Mouse (Mus musculus) myocyte (in vitro differentiated cells): Measurements from ENCODE around the gene Snx3. TPM values are rescaled to one million over a fixed set of nuclear protein-coding genes. Genes with fewer than 3 reads are reported as not detected.

Experiments used
- H3K27me3 ChIP-seq: one replicate; pipeline ENCODE4 v1.6.1; 2011; ENCODE audit not compliant: control insufficient read depth, insufficient read depth, insufficient read length
- H3K36me3 ChIP-seq: one replicate; pipeline ENCODE4 v1.6.1; 2011; ENCODE audit not compliant: control insufficient read depth, insufficient read depth
- H3K4me2 ChIP-seq: one replicate; pipeline ENCODE4 v1.6.1; 2011; ENCODE audit warnings: low read depth, control low read depth
- H3K4me3 ChIP-seq: one replicate; pipeline ENCODE4 v1.5.1; 2011; ENCODE audit warnings: mild to moderate bottlenecking, control low read depth, moderate library complexity
- H3K79me2 ChIP-seq: one replicate; pipeline ENCODE4 v1.6.1; 2011; ENCODE audit not compliant: control insufficient read depth, insufficient read depth
- H3ac ChIP-seq: one replicate; pipeline ENCODE4 v1.6.1; 2011; ENCODE audit not compliant: control insufficient read depth, insufficient read length
- CEBPB ChIP-seq: IDR thresholded peaks from 2 replicates; pipeline ENCODE4 v1.6.1; 2011; ENCODE audit warnings: mild to moderate bottlenecking, moderate library complexity; ENCODE audit not compliant: poor library complexity, insufficient read depth, severe bottlenecking
- E2F4 ChIP-seq: IDR thresholded peaks from one replicate; pipeline ENCODE4 v1.6.1; 2011; ENCODE audit warnings: mild to moderate bottlenecking, control low read depth, moderate library complexity; ENCODE audit not compliant: insufficient read depth
- MAX ChIP-seq: IDR thresholded peaks from one replicate; pipeline ENCODE4 v1.6.1; 2011; ENCODE audit warnings: low read depth, mild to moderate bottlenecking, control low read depth
- MYOD1 ChIP-seq, 3 experiments: IDR thresholded peaks; one replicate each; pipeline ENCODE4 v1.6.1; 2011; ENCODE audit warnings: control low read depth in 2 of 3, low read depth in 2 of 3, mild to moderate bottlenecking in 2 of 3, moderate library complexity in 1 of 3; ENCODE audit not compliant: insufficient read length in 2 of 3, control insufficient read depth in 1 of 3
- MYOG ChIP-seq, 3 experiments: IDR thresholded peaks; one replicate each; pipeline ENCODE4 v1.6.1; 2011; ENCODE audit warnings: control low read depth in 2 of 3, low read depth in 2 of 3, mild to moderate bottlenecking in 2 of 3; ENCODE audit not compliant: insufficient read length in 2 of 3, control insufficient read depth in 1 of 3, insufficient read depth in 1 of 3
- POLR2A ChIP-seq: IDR thresholded peaks from one replicate; pipeline ENCODE4 v1.6.1; 2011; ENCODE audit warnings: low read depth, mild to moderate bottlenecking, control low read depth, moderate library complexity; ENCODE audit not compliant: insufficient read length
- POLR2AphosphoS2 ChIP-seq: IDR thresholded peaks from one replicate; pipeline ENCODE4 v1.6.1; 2011; ENCODE audit warnings: low read depth, control low read depth; ENCODE audit not compliant: insufficient read length
- REST ChIP-seq: IDR thresholded peaks from one replicate; pipeline ENCODE4 v1.6.1; 2011; ENCODE audit warnings: mild to moderate bottlenecking, control low read depth, moderate library complexity; ENCODE audit not compliant: insufficient read depth, insufficient read length
- SRF ChIP-seq: IDR thresholded peaks from one replicate; pipeline ENCODE4 v1.6.1; 2011; ENCODE audit warnings: low read depth; ENCODE audit not compliant: control insufficient read depth, insufficient read length
- TCF12 ChIP-seq: IDR thresholded peaks from one replicate; pipeline ENCODE4 v1.6.1; 2011; ENCODE audit warnings: mild to moderate bottlenecking, control low read depth; ENCODE audit not compliant: poor library complexity, insufficient read depth, severe bottlenecking
- TCF3 ChIP-seq: IDR thresholded peaks from one replicate; pipeline ENCODE4 v1.6.1; 2011; ENCODE audit warnings: low read depth, control low read depth; ENCODE audit not compliant: insufficient read length
- USF1 ChIP-seq: IDR thresholded peaks from one replicate; pipeline ENCODE4 v1.6.1; 2011; ENCODE audit warnings: low read depth, mild to moderate bottlenecking, control low read depth, moderate library complexity
- polyA plus RNA-seq: library from polyadenylated mRNA; unstranded; fragments of >200 nt; fragmentation: generic; extraction: Trizol; gene quantifications from one replicate; pipeline ENCODE4 v1.2.1, GENCODE M21; 2012; ENCODE audit warnings: missing spikeins

Snx3 gene
- polyA plus RNA-seq, 1 experiment: 251 TPM

DNA sequence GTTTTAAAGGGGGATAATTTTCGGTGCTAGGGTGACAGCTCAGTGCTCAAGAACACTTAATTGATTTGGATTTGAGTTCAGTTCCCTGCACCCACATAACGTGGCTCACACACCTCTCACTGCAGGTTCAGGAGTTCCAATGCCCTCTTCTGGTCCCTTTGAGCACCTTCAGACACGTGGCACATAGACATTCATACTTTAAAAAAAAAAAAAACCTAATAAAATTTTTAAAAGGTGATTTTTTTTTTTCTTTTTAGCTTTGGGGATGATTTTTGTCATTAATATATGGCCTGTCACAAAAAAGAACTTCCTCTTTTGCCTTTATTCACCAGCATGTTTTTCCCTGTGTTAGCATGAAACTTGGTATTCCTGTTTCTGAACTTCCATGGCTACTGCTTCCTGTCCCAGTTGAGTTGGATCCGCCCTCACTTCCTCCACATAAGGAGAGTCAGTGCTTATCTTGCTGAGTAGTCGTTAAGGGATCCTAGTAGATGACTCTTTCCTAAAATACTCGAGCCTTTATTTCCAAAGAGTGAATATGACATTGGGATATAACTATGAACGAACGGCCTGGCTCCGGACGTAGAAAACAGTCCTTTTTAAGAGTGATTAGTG is 2.4 kb downstream of the Snx3 start:
- Histone ChIP-seq H3ac (no peak overlapping the region), H3K4me2 (peak overlapping the region; percentile 90), H3K36me3 (no peaks in the 10 kb centered on the region), H3K4me3 (no peak overlapping the region), H3K27me3 (no peaks in the 10 kb centered on the region), H3K79me2 (peaks cover 68% of the 10 kb centered on the region)
- TF ChIP-seq REST (no peak), MYOD1 (IDR thresholded peaks at IDR 0.05; ENCODE audit: control insufficient read depth in 1 of 3, insufficient read length in 2 of 3, low read depth in 2 of 3) (no peak), SRF (no peak), TCF3 (no peak), POLR2A (no peak), MAX (no peak), MYOG (IDR thresholded peaks at IDR 0.05; ENCODE audit: control insufficient read depth in 1 of 3, insufficient read depth in 1 of 3, insufficient read length in 2 of 3, low read depth in 2 of 3) (no peak), CEBPB (no peak), TCF12 (no peak), POLR2AphosphoS2 (no peak), E2F4 (no peak)

DNA sequence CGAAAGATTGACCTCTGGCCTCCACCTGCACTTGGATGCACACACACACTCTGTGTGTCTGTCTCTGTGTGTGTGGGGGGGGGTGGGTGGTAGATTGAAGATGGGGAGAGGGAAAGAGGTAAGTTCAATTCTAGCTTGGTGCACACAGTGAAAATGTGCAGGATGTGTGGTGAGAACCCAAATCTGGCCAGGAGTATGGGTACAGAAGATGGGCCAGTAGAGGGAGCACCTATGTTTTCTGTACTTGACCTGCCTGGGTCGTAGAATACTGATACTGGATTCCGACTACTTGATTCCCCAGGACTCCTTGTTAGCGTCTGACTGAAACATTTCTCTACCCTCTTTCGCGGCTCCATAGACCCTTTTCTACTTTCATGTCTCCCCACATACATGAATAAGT is 8.3 kb downstream of the Snx3 start:
- TF ChIP-seq REST (no peak), TCF3 (no peak), POLR2AphosphoS2 (no peak), CEBPB (no peak), TCF12 (no peak), POLR2A (no peak), SRF (no peak), MAX (no peak), USF1 (no peak), MYOG (IDR thresholded peaks at IDR 0.05; ENCODE audit: control insufficient read depth in 1 of 3, insufficient read depth in 1 of 3, insufficient read length in 2 of 3, low read depth in 2 of 3) (no peak), MYOD1 (IDR thresholded peaks at IDR 0.05; ENCODE audit: control insufficient read depth in 1 of 3, insufficient read length in 2 of 3, low read depth in 2 of 3) (no peak), E2F4 (no peak)
- Histone ChIP-seq H3ac (no peak overlapping the region), H3K4me3 (no peak overlapping the region), H3K27me3 (no peaks in the 10 kb centered on the region), H3K36me3 (peaks cover 5% of the 10 kb centered on the region), H3K79me2 (peaks cover 98% of the 10 kb centered on the region), H3K4me2 (no peak overlapping the region)

DNA sequence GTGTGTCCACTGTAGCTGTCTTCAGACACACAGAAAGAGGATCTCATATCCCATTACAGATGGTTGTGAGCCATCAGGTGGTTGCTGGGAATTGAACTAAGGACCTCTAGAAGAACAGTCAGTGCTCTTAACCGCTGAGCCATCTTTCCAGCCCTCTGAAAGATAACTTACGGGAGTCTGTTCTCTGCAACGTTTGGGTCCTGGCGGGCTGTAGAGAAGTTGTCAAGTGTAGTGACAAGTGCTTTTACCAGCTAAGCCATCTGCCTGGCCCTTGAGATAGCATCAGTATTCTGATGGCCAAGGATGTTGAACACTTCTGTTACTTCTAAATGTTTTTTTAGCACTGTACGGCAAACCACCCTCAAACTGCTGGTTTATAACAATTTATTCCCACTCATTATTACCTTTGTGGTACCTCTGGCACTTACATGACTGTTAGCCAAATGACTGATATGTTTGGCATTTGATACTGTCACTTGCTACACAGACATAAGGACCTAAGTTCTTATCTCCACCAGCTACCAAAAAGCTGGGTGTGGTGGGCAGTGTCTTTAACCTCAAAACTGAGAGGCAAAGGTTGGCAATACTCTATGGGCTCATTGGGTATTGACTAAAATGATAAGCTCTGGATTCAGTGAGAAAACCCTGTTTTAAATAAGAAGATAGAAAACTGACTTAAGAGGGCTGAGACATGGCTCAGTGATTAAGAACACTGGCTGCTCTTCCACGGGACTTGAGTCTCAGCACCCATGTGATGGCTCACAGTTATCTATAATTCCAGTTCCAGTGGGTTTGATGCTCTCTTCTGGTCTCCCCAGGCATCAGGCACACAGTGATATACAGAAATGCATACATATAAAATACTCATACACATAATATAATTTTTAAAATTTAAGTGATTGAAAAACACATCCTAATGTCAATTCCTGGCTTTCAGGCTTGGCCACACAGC is 9.6 kb downstream of the Snx3 start:
- H3K27me3 ChIP-seq: no peaks in the 10 kb centered on the region
- no peak overlapping the region for H3K4me3 ChIP-seq
- no peak overlapping the region for H3ac ChIP-seq
- H3K4me2 ChIP-seq: no peak overlapping the region
- H3K36me3 ChIP-seq: peaks cover 5% of the 10 kb centered on the region
- H3K79me2 ChIP-seq: peaks cover 98% of the 10 kb centered on the region
- TF ChIP-seq TCF12: no peak
- no peak for TF ChIP-seq MYOD1 (IDR thresholded peaks at IDR 0.05; ENCODE audit: control insufficient read depth in 1 of 3, insufficient read length in 2 of 3, low read depth in 2 of 3)
- no peak for TF ChIP-seq POLR2AphosphoS2
- no peak for TF ChIP-seq SRF
- no peak for TF ChIP-seq CEBPB
- TF ChIP-seq POLR2A: no peak
- TF ChIP-seq TCF3: no peak
- TF ChIP-seq MAX: no peak

DNA sequence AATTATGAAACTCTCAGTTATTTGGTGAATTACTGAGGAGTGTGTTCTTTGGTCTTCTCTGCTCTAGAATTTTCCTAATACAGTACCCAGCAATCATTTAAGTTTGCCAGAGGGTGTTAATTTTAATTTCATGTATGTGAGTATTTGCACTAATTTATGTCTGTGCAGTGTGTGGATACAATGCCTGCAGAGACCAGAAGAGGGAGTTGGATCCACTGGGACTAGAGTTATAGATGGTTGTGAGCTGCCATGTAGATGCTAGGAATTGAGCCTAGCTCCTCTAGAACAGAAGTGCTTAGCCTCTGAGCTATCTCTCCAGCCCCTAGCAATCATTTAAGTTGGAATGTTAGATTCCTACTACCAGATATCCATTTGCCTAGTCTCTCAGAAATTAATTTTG is 12.3 kb downstream of the Snx3 start:
- Histone ChIP-seq H3K36me3 (peaks cover 5% of the 10 kb centered on the region), H3K4me2 (no peak overlapping the region), H3K79me2 (peaks cover 98% of the 10 kb centered on the region), H3K4me3 (no peak overlapping the region), H3K27me3 (no peaks in the 10 kb centered on the region), H3ac (no peak overlapping the region)
- TF ChIP-seq MAX (no peak), TCF3 (no peak), MYOD1 (IDR thresholded peaks at IDR 0.05; ENCODE audit: control insufficient read depth in 1 of 3, insufficient read length in 2 of 3, low read depth in 2 of 3) (no peak), POLR2A (no peak), USF1 (no peak), E2F4 (no peak), SRF (no peak), POLR2AphosphoS2 (no peak), REST (no peak), TCF12 (no peak), MYOG (IDR thresholded peaks at IDR 0.05; ENCODE audit: control insufficient read depth in 1 of 3, insufficient read depth in 1 of 3, insufficient read length in 2 of 3, low read depth in 2 of 3) (no peak)
